Mouse (Mus musculus) lung, postnatal 0 days (tissue): ENCODE results near the gene Efhc1.
"Not testable (repeated sequence)": the region's sequence is repeated elsewhere in the genome, so short reads cannot be mapped to it uniquely, and the experiment has no call there.

ENCODE experiments used
- CTCF ChIP-seq: IDR thresholded peaks from 2 replicates; pipeline ENCODE4 v1.5.1; 2016; ENCODE audit warnings: antibody characterized with exemption, mild to moderate bottlenecking
- EP300 ChIP-seq: IDR thresholded peaks from 2 replicates; pipeline ENCODE4 v1.6.1; 2016; ENCODE audit warnings: antibody characterized with exemption, mild to moderate bottlenecking, control low read depth

- not testable (repeated sequence) for TF ChIP-seq CTCF, EP300
Measured at GRCm38 (mm10) chr1:20925324-20925723, 26.1 kb upstream of the Efhc1 start.
